24 mouse cellular contexts compared by ENCODE assay signal in the genomic region with DNA sequence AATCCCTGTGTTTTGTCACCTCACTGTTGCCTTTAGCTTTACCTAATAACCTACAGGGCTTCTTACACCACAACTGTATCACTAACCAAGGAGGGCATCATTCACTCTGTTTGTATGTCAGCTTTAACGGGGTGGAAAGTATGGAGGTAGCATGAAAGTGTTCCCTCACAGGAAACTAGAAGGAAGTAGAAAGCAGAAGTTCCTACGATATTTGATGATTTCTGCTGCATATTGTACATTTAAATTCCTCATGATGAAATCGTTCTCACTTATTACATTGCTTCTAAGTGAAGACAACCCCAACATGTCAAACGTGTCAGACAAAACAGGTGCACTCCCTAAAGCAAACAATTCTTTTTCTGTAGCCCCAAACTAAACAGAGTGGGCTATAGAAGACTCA.
DNase-seq lines count a peak whose midpoint lies in the region; ATAC-seq and TF ChIP-seq lines count a peak whose summit lies in the region.
"Had no signal": no experiment of that assay in that cellular context is flagged by ENCODE, and none has a peak within 500 bp of the region (broad histone marks: within the 10 kb centered on the region; RNA-seq: fewer than 3 reads in every experiment).

No protein-coding gene starts in this region.

- no peak for TF ChIP-seq POLR2A in liver, adult 2 months (IDR thresholded peaks at IDR 0.05; ENCODE audit: extremely low read depth, insufficient read depth, low read length)

- no peak overlapping the region for H3K4me3 ChIP-seq in liver, adult 2 months (ENCODE audit: insufficient read depth, low read depth, low read length)
- H3K4me3 ChIP-seq in liver, embryonic 11.5 days (ENCODE audit: low read depth, low read length), result no peak overlapping the region
- H3K4me3 ChIP-seq in hindbrain, embryonic 12.5 days, result no peak overlapping the region
- H3K4me3 ChIP-seq: forebrain, embryonic 12.5 days; gastrocnemius, adult 2 months; heart, embryonic 13.5 days; limb, embryonic 12.5 days; liver, embryonic 15.5 days; midbrain, embryonic 13.5 days; myocyte; neural tube, embryonic 15.5 days had no signal

- ATAC-seq in liver, embryonic 11.5 days (replicated peaks; ENCODE audit: low FRiP score), result no peak
- peak; percentile 70 for ATAC-seq in megakaryocyte progenitor cell, adult 5-6 weeks (replicated peaks; ENCODE audit: poor library complexity)
- no peak for ATAC-seq in hindbrain, embryonic 12.5 days (ENCODE audit: low FRiP score)
- ATAC-seq: hindbrain, embryonic 16.5 days; midbrain, embryonic 13.5 days; Patski had no signal

- peak; percentile 22 for DNase-seq in liver, adult 2 months (ENCODE audit: extremely low read depth, low read depth, low spot score)
- no peak for DNase-seq in liver, embryonic 11.5 days (ENCODE audit: low spot score)
- peak; percentile 5 for DNase-seq in 416B (ENCODE audit: low read depth)
- DNase-seq in MEL-GATA-1-ER (ENCODE audit: extremely low read depth, low read depth), result peak; percentile 20
- no peak for DNase-seq in ovary, postnatal 36 days (ENCODE audit: low spot score)
- DNase-seq: adrenal gland, postnatal 10 days; cerebellum, postnatal 14 days; gastrocnemius, adult 2 months; heart, postnatal 36 days; kidney, adult 11 months; right cerebral cortex, postnatal 25 days; thymus, postnatal 36 days had no signal

- no peaks in the 10 kb centered on the region for H3K36me3 ChIP-seq in liver, adult 2 months (ENCODE audit: control insufficient read depth, insufficient read depth, low read length)
- H3K36me3 ChIP-seq in liver, embryonic 11.5 days (ENCODE audit: control insufficient read depth, insufficient read depth, low read length), result no peaks in the 10 kb centered on the region
- H3K36me3 ChIP-seq in hindbrain, embryonic 12.5 days, result no peaks in the 10 kb centered on the region
- H3K36me3 ChIP-seq: forebrain, embryonic 12.5 days; limb, embryonic 12.5 days; liver, embryonic 15.5 days; midbrain, embryonic 13.5 days; neural tube, embryonic 15.5 days had no signal

- H3K9me3 ChIP-seq in liver, embryonic 11.5 days (ENCODE audit: control insufficient read depth, low read length), result no peaks in the 10 kb centered on the region
- H3K9me3 ChIP-seq in hindbrain, embryonic 12.5 days (replicated peaks), result no peaks in the 10 kb centered on the region
- H3K9me3 ChIP-seq: forebrain, embryonic 12.5 days; heart, embryonic 13.5 days; limb, embryonic 12.5 days; liver, embryonic 15.5 days; midbrain, embryonic 13.5 days; neural tube, embryonic 15.5 days had no signal

- WGBS in liver, adult 2 months, result 61% methylated on average over 4 of the region's 4 CpGs
- 57% methylated on average over 4 of the region's 4 CpGs for WGBS in liver, embryonic 11.5 days
- 83% methylated on average over 4 of the region's 4 CpGs for WGBS in hindbrain, embryonic 12.5 days

- H3K4me1 ChIP-seq in liver, adult 2 months (ENCODE audit: control insufficient read depth, insufficient read depth, low read length), result no peaks in the 10 kb centered on the region
- H3K4me1 ChIP-seq in liver, embryonic 11.5 days (replicated peaks; ENCODE audit: control insufficient read depth, insufficient read depth, low read length), result no peaks in the 10 kb centered on the region
- H3K4me1 ChIP-seq in hindbrain, embryonic 12.5 days, result no peaks in the 10 kb centered on the region
- H3K4me1 ChIP-seq: limb, embryonic 12.5 days; liver, embryonic 15.5 days; neural tube, embryonic 15.5 days had no signal

- H3K79me2 ChIP-seq in liver, adult 2 months (ENCODE audit: control insufficient read depth, insufficient read depth, low read length), result no peaks in the 10 kb centered on the region

- no peak overlapping the region for H3K9ac ChIP-seq in liver, adult 2 months (ENCODE audit: low read depth, low read length)
- no peak overlapping the region for H3K9ac ChIP-seq in liver, embryonic 11.5 days (ENCODE audit: low read depth, low read length)
- H3K9ac ChIP-seq in hindbrain, embryonic 12.5 days, result no peak overlapping the region
- H3K9ac ChIP-seq: forebrain, embryonic 12.5 days; heart, embryonic 13.5 days; limb, embryonic 12.5 days; liver, embryonic 15.5 days; midbrain, embryonic 13.5 days; neural tube, embryonic 15.5 days had no signal

- H3K4me2 ChIP-seq in liver, embryonic 11.5 days, result no peak overlapping the region
- H3K4me2 ChIP-seq in hindbrain, embryonic 12.5 days (replicated peaks), result no peak overlapping the region
- H3K4me2 ChIP-seq: forebrain, embryonic 12.5 days; heart, embryonic 13.5 days; limb, embryonic 12.5 days; liver, embryonic 15.5 days; midbrain, embryonic 13.5 days; neural tube, embryonic 15.5 days had no signal

- no peak overlapping the region for H3K27ac ChIP-seq in liver, adult 2 months (replicated peaks; ENCODE audit: insufficient read depth, low read depth, low read length)
- H3K27ac ChIP-seq in liver, embryonic 11.5 days (ENCODE audit: low read depth, low read length), result no peak overlapping the region
- H3K27ac ChIP-seq in hindbrain, embryonic 12.5 days, result no peak overlapping the region
- H3K27ac ChIP-seq: forebrain, embryonic 12.5 days; gastrocnemius, adult 2 months; kidney, postnatal 0 days; limb, embryonic 12.5 days; liver, embryonic 15.5 days; midbrain, embryonic 13.5 days; neural tube, embryonic 15.5 days had no signal

- no peaks in the 10 kb centered on the region for H3K27me3 ChIP-seq in liver, adult 2 months (ENCODE audit: control insufficient read depth, insufficient read depth, low read length)
- no peaks in the 10 kb centered on the region for H3K27me3 ChIP-seq in liver, embryonic 11.5 days (replicated peaks; ENCODE audit: control insufficient read depth, insufficient read depth, low read length)
- H3K27me3 ChIP-seq in hindbrain, embryonic 12.5 days, result no peaks in the 10 kb centered on the region
- H3K27me3 ChIP-seq: forebrain, embryonic 12.5 days; heart, embryonic 13.5 days; limb, embryonic 12.5 days; liver, embryonic 15.5 days; midbrain, embryonic 13.5 days; neural tube, embryonic 15.5 days; Patski had no signal

- TF ChIP-seq CTCF in liver, adult 2 months (IDR thresholded peaks at IDR 0.05; ENCODE audit: low read depth, low read length), result no peak

Comparison
In these comparisons a context has a peak if more than half of its experiments do, and no peak if none do; other contexts are left out.
1. DNase-seq: peak in liver, adult 2 months (single experiment), 416B (single experiment) and MEL-GATA-1-ER (single experiment); none in liver, embryonic 11.5 days (single experiment) and ovary, postnatal 36 days (single experiment).